Mouse (Mus musculus) hindbrain, embryonic 10.5 days (tissue): ENCODE data around the gene Irf7. TPM values are rescaled to one million over a fixed set of nuclear protein-coding genes. Genes with fewer than 3 reads are reported as not detected.

ENCODE experiments used
- DNase-seq: peaks from one replicate; pipeline ENCODE4 v3.0.0-alpha.2; 2017; ENCODE audit warnings: low spot score
- H3K27ac ChIP-seq: fragments of 300-500 bp; sonication (generic); 2 replicates; pipeline ENCODE4 v1.5.1; 2016; ENCODE audit warnings: mild to moderate bottlenecking, moderate library complexity
- H3K27me3 ChIP-seq: fragments of 300-500 bp; sonication (generic); 2 replicates; pipeline ENCODE4 v1.6.1; 2016; ENCODE audit warnings: mild to moderate bottlenecking; ENCODE audit not compliant: poor library complexity, insufficient read depth, severe bottlenecking
- H3K36me3 ChIP-seq: fragments of 300-500 bp; sonication (generic); 2 replicates; pipeline ENCODE4 v1.6.1; 2016; ENCODE audit warnings: mild to moderate bottlenecking, moderate library complexity
- H3K4me1 ChIP-seq: fragments of 300-500 bp; sonication (generic); replicated peaks from 2 replicates; pipeline ENCODE4 v1.6.1; 2016; ENCODE audit warnings: mild to moderate bottlenecking
- H3K4me3 ChIP-seq: fragments of 300-500 bp; sonication (generic); 2 replicates; pipeline ENCODE4 v1.5.1; 2016; ENCODE audit warnings: mild to moderate bottlenecking, moderate library complexity
- H3K9me3 ChIP-seq: fragments of 300-500 bp; sonication (generic); 2 replicates; pipeline ENCODE4 v1.6.1; 2016; ENCODE audit warnings: mild to moderate bottlenecking, moderate library complexity
- WGBS: fragments of 180-500 bp; shearing (Covaris S2); methylation state at CpG from one replicate; pipeline ENCODE4 v1.1.7; 2016; 5-methylcytosine and 5-hydroxymethylcytosine counted together
- microRNA counts: library from miRNA; unstranded; fragments of <30 nt; microRNA quantifications from one replicate; lab custom pipeline; 2017
- polyA plus RNA-seq: library from polyadenylated mRNA; unstranded; fragments of >200 nt; fragmentation: Nextera tagmentation; extraction: Ambion mirVana; gene quantifications from 2 replicates; pipeline ENCODE4 v1.2.1, GENCODE M21; 2016

Gene Irf7
- polyA plus RNA-seq, 1 experiment from 2014 or later, result 1.2 TPM

- no peak for DNase-seq
- H3K4me1 ChIP-seq, result peaks cover 74% of the 10 kb centered on the region
- 82% methylated on average over 3 of the region's 3 CpGs for WGBS
Measured at GRCm38 (mm10) chr7:141214310-141214709, 52.0 kb downstream of the Irf7 start.

GRCm38 (mm10) chr7:141213605-141214235 is 52.6 kb downstream of the Irf7 start, which contains the start of gene Lmntd2:
Gene Lmntd2, minus strand, starts transcription at chr7:141214080.
- H3K4me1 ChIP-seq, result peaks cover 73% of the 10 kb centered on the region
- peaks cover 23% of the 10 kb centered on the region for H3K36me3 ChIP-seq
- H3K9me3 ChIP-seq, result no peaks in the 10 kb centered on the region
- no peaks in the 10 kb centered on the region for H3K27me3 ChIP-seq
- peak within 1 kb of the TSS; percentile 97 for H3K27ac ChIP-seq
- WGBS, result 92% methylated on average over 11 of the region's 11 CpGs
- DNase-seq, result no peak
- H3K4me3 ChIP-seq, result peak within 1 kb of the TSS; percentile 77

More at GRCm38 (mm10) chr7:141214310-141214709, 52.0 kb downstream of the Irf7 start:
- H3K36me3 ChIP-seq, result peaks cover 29% of the 10 kb centered on the region
- no peaks in the 10 kb centered on the region for H3K9me3 ChIP-seq
- H3K27me3 ChIP-seq, result no peaks in the 10 kb centered on the region
- peak overlapping the region; percentile 77; the same call in 1 of the 2 replicates for H3K4me3 ChIP-seq
- peak overlapping the region; percentile 97 for H3K27ac ChIP-seq

- Histone ChIP-seq H3K9me3 (no peaks in the 10 kb centered on the region), H3K4me3 (no peak overlapping the region), H3K27ac (peak overlapping the region; percentile 25; the same call in 1 of the 2 replicates), H3K27me3 (no peaks in the 10 kb centered on the region), H3K4me1 (peaks cover 69% of the 10 kb centered on the region), H3K36me3 (peaks cover 17% of the 10 kb centered on the region)
- DNase-seq, result no peak
- 81% methylated on average over 3 of the region's 3 CpGs for WGBS
Measured at GRCm38 (mm10) chr7:141213133-141213532, 53.1 kb downstream of the Irf7 start.

MicroRNAs encoded within 50 kb of the gene (microRNA counts, 519-probe panel; counts per million panel counts)
- microRNA mmu-miR-210 (lab: Ali Mortazavi, UCI), result 4,153 counts per million, percentile 89 among the panel's probes with 10 or more counts

Other genes with a start within 250 kb of the Irf7 start
- gene Ifitm6, start 248.6 kb downstream of the Irf7 start, polyA plus RNA-seq, result not detected in 2 replicates
- gene Gm17387, start 237.3 kb downstream of the Irf7 start, polyA plus RNA-seq, result not detected in 2 replicates
- 26.4 and 35.1 TPM in 2 replicates for gene B4galnt4, start 205.4 kb downstream of the Irf7 start, polyA plus RNA-seq
- gene Pkp3, start 188.3 kb downstream of the Irf7 start, polyA plus RNA-seq, result 5.1 and 5.2 TPM in 2 replicates
- gene Sigirr, start 165.9 kb downstream of the Irf7 start, polyA plus RNA-seq, result 1.9 and 2.7 TPM in 2 replicates
- 0.20 and 1.6 TPM in 2 replicates for gene Ano9, start 148.7 kb downstream of the Irf7 start, polyA plus RNA-seq
- gene Ptdss2, start 144.1 kb downstream of the Irf7 start, polyA plus RNA-seq, result 80.1 and 80.2 TPM in 2 replicates
- gene Rnh1, start 93.6 kb downstream of the Irf7 start, polyA plus RNA-seq, result 68.4 and 72.4 TPM in 2 replicates
- gene Hras, start 72.5 kb downstream of the Irf7 start, polyA plus RNA-seq, result 96.8 and 115 TPM in 2 replicates
- gene Lrrc56, start 72.3 kb downstream of the Irf7 start, polyA plus RNA-seq, result 14.9 and 17.3 TPM in 2 replicates
- 3.9 and 4.0 TPM in 2 replicates for gene Lmntd2, start 52.4 kb downstream of the Irf7 start, polyA plus RNA-seq
- gene Rassf7, start 50.6 kb downstream of the Irf7 start, polyA plus RNA-seq, result 58.5 and 59.0 TPM in 2 replicates
- 106 and 108 TPM in 2 replicates for gene Phrf1, start 37.7 kb downstream of the Irf7 start, polyA plus RNA-seq
- gene Cdhr5, start 10.3 kb upstream of the Irf7 start, polyA plus RNA-seq, result 0.32 TPM in 1 of 2 replicates, not detected in the other
- gene Sct, start 12.7 kb upstream of the Irf7 start, polyA plus RNA-seq, result 8.2 and 12.3 TPM in 2 replicates
- 0.34 and 0.35 TPM in 2 replicates for gene Drd4, start 25.5 kb upstream of the Irf7 start, polyA plus RNA-seq
- gene Deaf1, start 61.2 kb upstream of the Irf7 start, polyA plus RNA-seq, result 56.8 and 71.6 TPM in 2 replicates
- gene Tmem80, start 61.3 kb upstream of the Irf7 start, polyA plus RNA-seq, result 53.7 and 57.8 TPM in 2 replicates
- gene Eps8l2, start 72.4 kb upstream of the Irf7 start, polyA plus RNA-seq, result 6.7 and 6.8 TPM in 2 replicates
- gene Taldo1, start 125.7 kb upstream of the Irf7 start, polyA plus RNA-seq, result 336 and 378 TPM in 2 replicates
- gene Gatd1, start 147.7 kb upstream of the Irf7 start, polyA plus RNA-seq, result 45.2 and 49.4 TPM in 2 replicates
- gene Cend1, start 163.0 kb upstream of the Irf7 start, polyA plus RNA-seq, result 11.5 and 21.9 TPM in 2 replicates
- 45.9 and 55.6 TPM in 2 replicates for gene Slc25a22, start 171.4 kb upstream of the Irf7 start, polyA plus RNA-seq
- 21.0 and 23.2 TPM in 2 replicates for gene Pidd1, start 177.5 kb upstream of the Irf7 start, polyA plus RNA-seq
- gene Rplp2, start 180.9 kb upstream of the Irf7 start, polyA plus RNA-seq, result 1,010 and 1,127 TPM in 2 replicates
- 19.3 and 20.3 TPM in 2 replicates for gene Pnpla2, start 188.7 kb upstream of the Irf7 start, polyA plus RNA-seq
- 8.1 and 9.1 TPM in 2 replicates for gene Cracr2b, start 194.6 kb upstream of the Irf7 start, polyA plus RNA-seq
- gene Cd151, start 200.9 kb upstream of the Irf7 start, polyA plus RNA-seq, result 26.0 and 29.7 TPM in 2 replicates
- gene Polr2l, start 208.7 kb upstream of the Irf7 start, polyA plus RNA-seq, result 89.5 and 90.0 TPM in 2 replicates
- gene Tspan4, start 208.8 kb upstream of the Irf7 start, polyA plus RNA-seq, result 36.3 and 38.6 TPM in 2 replicates